13 mouse cellular contexts compared by ENCODE assay signal in genomic region chr1:64036881-64037452, GRCm38 (mm10).
DNase-seq lines count a peak whose midpoint lies in the region; ATAC-seq lines count a peak whose summit lies in the region.
"Had no signal": no experiment of that assay in that cellular context is flagged by ENCODE, and none has a peak within 500 bp of the region (broad histone marks: within the 10 kb centered on the region; RNA-seq: fewer than 3 reads in every experiment).

No protein-coding gene starts in this region.

- H3K9me3 ChIP-seq in hindbrain, embryonic 12.5 days (replicated peaks) = no peaks in the 10 kb centered on the region
- H3K9me3 ChIP-seq in hindbrain, embryonic 14.5 days (ENCODE audit: control insufficient read depth, low read length) = no peaks in the 10 kb centered on the region
- H3K9me3 ChIP-seq in liver, embryonic 12.5 days (replicated peaks) = no peaks in the 10 kb centered on the region
- no peaks in the 10 kb centered on the region for H3K9me3 ChIP-seq in liver, embryonic 11.5 days (ENCODE audit: control insufficient read depth, low read length)
- H3K9me3 ChIP-seq in liver, embryonic 16.5 days (replicated peaks; ENCODE audit: control insufficient read depth, low read length) = no peaks in the 10 kb centered on the region
- no peaks in the 10 kb centered on the region for H3K9me3 ChIP-seq in stomach, embryonic 15.5 days
- H3K9me3 ChIP-seq: embryonic facial prominence, embryonic 12.5 days; heart, embryonic 15.5 days had no signal

- no peak for ATAC-seq in hindbrain, embryonic 12.5 days (ENCODE audit: low FRiP score)
- no peak for ATAC-seq in hindbrain, embryonic 14.5 days (ENCODE audit: low FRiP score)
- ATAC-seq in liver, embryonic 12.5 days = peak; percentile 54
- no peak for ATAC-seq in liver, embryonic 11.5 days (replicated peaks; ENCODE audit: low FRiP score)
- peak; percentile 76 for ATAC-seq in liver, embryonic 16.5 days (ENCODE audit: low read depth)
- 0 out of 2 replicates have a peak, but pooled peaks have one; percentile 6 for ATAC-seq in stomach, embryonic 15.5 days (ENCODE audit: insufficient read depth, low FRiP score, low read depth)

- DNase-seq in hindbrain, embryonic 14.5 days (ENCODE audit: low spot score) = no peak
- no peak for DNase-seq in liver, embryonic 11.5 days (ENCODE audit: low spot score)
- no peak for DNase-seq in testis, postnatal 14 days (ENCODE audit: low spot score)
- DNase-seq in gastrocnemius, postnatal 36 days = no peak
- DNase-seq: cerebellum, postnatal 10 days; left cerebral cortex, postnatal 4 days had no signal

- peaks cover 33% of the 10 kb centered on the region for H3K4me1 ChIP-seq in hindbrain, embryonic 12.5 days
- H3K4me1 ChIP-seq in hindbrain, embryonic 14.5 days (replicated peaks; ENCODE audit: control insufficient read depth, insufficient read depth, low read length) = peaks cover 29% of the 10 kb centered on the region
- H3K4me1 ChIP-seq in liver, embryonic 12.5 days = peaks cover 14% of the 10 kb centered on the region
- peaks cover 4% of the 10 kb centered on the region for H3K4me1 ChIP-seq in liver, embryonic 11.5 days (replicated peaks; ENCODE audit: control insufficient read depth, insufficient read depth, low read length)
- no peaks in the 10 kb centered on the region; the same call in 1 of the 2 replicates for H3K4me1 ChIP-seq in liver, embryonic 16.5 days (ENCODE audit: control insufficient read depth, low read depth, low read length)
- H3K4me1 ChIP-seq in stomach, embryonic 15.5 days = no peaks in the 10 kb centered on the region
- H3K4me1 ChIP-seq: embryonic facial prominence, embryonic 12.5 days had no signal

- 0 out of 2 replicates have a peak overlapping the region, but pooled peaks have one; percentile 14 for H3K27ac ChIP-seq in hindbrain, embryonic 12.5 days
- no peak overlapping the region for H3K27ac ChIP-seq in hindbrain, embryonic 14.5 days
- no peak overlapping the region for H3K27ac ChIP-seq in liver, embryonic 12.5 days
- no peak overlapping the region for H3K27ac ChIP-seq in liver, embryonic 11.5 days (ENCODE audit: low read depth, low read length)
- H3K27ac ChIP-seq in liver, embryonic 16.5 days (ENCODE audit: low read length) = no peak overlapping the region
- no peak overlapping the region for H3K27ac ChIP-seq in stomach, embryonic 15.5 days
- H3K27ac ChIP-seq: embryonic facial prominence, embryonic 12.5 days had no signal

- H3K9ac ChIP-seq in hindbrain, embryonic 12.5 days = no peak overlapping the region
- H3K9ac ChIP-seq in hindbrain, embryonic 14.5 days = no peak overlapping the region
- H3K9ac ChIP-seq in liver, embryonic 12.5 days = no peak overlapping the region
- no peak overlapping the region for H3K9ac ChIP-seq in liver, embryonic 11.5 days (ENCODE audit: low read depth, low read length)
- H3K9ac ChIP-seq in liver, embryonic 16.5 days (ENCODE audit: low read depth, low read length) = no peak overlapping the region
- H3K9ac ChIP-seq in stomach, embryonic 15.5 days = no peak overlapping the region
- H3K9ac ChIP-seq: embryonic facial prominence, embryonic 12.5 days; heart, embryonic 15.5 days had no signal

- no peaks in the 10 kb centered on the region for H3K27me3 ChIP-seq in hindbrain, embryonic 12.5 days
- no peaks in the 10 kb centered on the region for H3K27me3 ChIP-seq in hindbrain, embryonic 14.5 days (ENCODE audit: control insufficient read depth, insufficient read depth, low read length)
- no peaks in the 10 kb centered on the region for H3K27me3 ChIP-seq in liver, embryonic 12.5 days (replicated peaks)
- no peaks in the 10 kb centered on the region for H3K27me3 ChIP-seq in liver, embryonic 11.5 days (replicated peaks; ENCODE audit: control insufficient read depth, insufficient read depth, low read length)
- no peaks in the 10 kb centered on the region for H3K27me3 ChIP-seq in liver, embryonic 16.5 days (ENCODE audit: control insufficient read depth, insufficient read depth, low read depth, low read length)
- H3K27me3 ChIP-seq in stomach, embryonic 15.5 days (replicated peaks) = no peaks in the 10 kb centered on the region
- H3K27me3 ChIP-seq: embryonic facial prominence, embryonic 12.5 days; heart, embryonic 15.5 days had no signal

- intact Hi-C loops in gastrocnemius, postnatal 36 days (cut with DNase I) = no loop called here

- no peak overlapping the region for H3K4me2 ChIP-seq in hindbrain, embryonic 12.5 days (replicated peaks)
- H3K4me2 ChIP-seq in hindbrain, embryonic 14.5 days (replicated peaks) = no peak overlapping the region
- no peak overlapping the region for H3K4me2 ChIP-seq in liver, embryonic 12.5 days
- no peak overlapping the region for H3K4me2 ChIP-seq in liver, embryonic 11.5 days
- H3K4me2 ChIP-seq in liver, embryonic 16.5 days (ENCODE audit: low read depth, low read length) = no peak overlapping the region
- no peak overlapping the region for H3K4me2 ChIP-seq in stomach, embryonic 15.5 days
- H3K4me2 ChIP-seq: embryonic facial prominence, embryonic 12.5 days; heart, embryonic 15.5 days had no signal

- no peak overlapping the region for H3K4me3 ChIP-seq in hindbrain, embryonic 12.5 days
- H3K4me3 ChIP-seq in hindbrain, embryonic 14.5 days (replicated peaks; ENCODE audit: low read length) = no peak overlapping the region
- H3K4me3 ChIP-seq in liver, embryonic 12.5 days = no peak overlapping the region
- no peak overlapping the region for H3K4me3 ChIP-seq in liver, embryonic 11.5 days (ENCODE audit: low read depth, low read length)
- no peak overlapping the region for H3K4me3 ChIP-seq in liver, embryonic 16.5 days (ENCODE audit: low read depth, low read length)
- H3K4me3 ChIP-seq in stomach, embryonic 15.5 days (replicated peaks) = no peak overlapping the region
- H3K4me3 ChIP-seq: embryonic facial prominence, embryonic 12.5 days; heart, embryonic 15.5 days; myocyte had no signal

- peaks cover 15% of the 10 kb centered on the region for H3K36me3 ChIP-seq in hindbrain, embryonic 12.5 days
- H3K36me3 ChIP-seq in hindbrain, embryonic 14.5 days (replicated peaks; ENCODE audit: control insufficient read depth, insufficient read depth) = peaks cover 54% of the 10 kb centered on the region
- peaks cover 16% of the 10 kb centered on the region; the same call in 1 of the 2 replicates for H3K36me3 ChIP-seq in liver, embryonic 12.5 days
- H3K36me3 ChIP-seq in liver, embryonic 11.5 days (ENCODE audit: control insufficient read depth, insufficient read depth, low read length) = peaks cover 4% of the 10 kb centered on the region; the same call in 1 of the 2 replicates
- H3K36me3 ChIP-seq in liver, embryonic 16.5 days (ENCODE audit: control insufficient read depth, insufficient read depth) = no peaks in the 10 kb centered on the region
- H3K36me3 ChIP-seq in stomach, embryonic 15.5 days = no peaks in the 10 kb centered on the region

- 88% methylated on average over 7 of the region's 7 CpGs for WGBS in hindbrain, embryonic 12.5 days
- 85% methylated on average over 7 of the region's 7 CpGs for WGBS in hindbrain, embryonic 14.5 days
- WGBS in liver, embryonic 12.5 days (ENCODE audit: insufficient replicate concordance) = 73% methylated on average over 7 of the region's 7 CpGs
- WGBS in liver, embryonic 11.5 days = 74% methylated on average over 7 of the region's 7 CpGs
- 62% methylated on average over 7 of the region's 7 CpGs for WGBS in liver, embryonic 16.5 days (ENCODE audit: insufficient replicate concordance)
- 72% methylated on average over 7 of the region's 7 CpGs for WGBS in stomach, embryonic 15.5 days

Comparison
In these comparisons a context has a peak if more than half of its experiments do, and no peak if none do; other contexts are left out.
1. ATAC-seq: peak in liver, embryonic 12.5 days (single experiment), liver, embryonic 16.5 days (single experiment) and stomach, embryonic 15.5 days (single experiment); none in hindbrain, embryonic 12.5 days (single experiment), hindbrain, embryonic 14.5 days (single experiment) and liver, embryonic 11.5 days (single experiment).